Mouse (Mus musculus) intestine, postnatal 0 days (tissue): ENCODE results near the gene L3hypdh. TPM values are rescaled to one million over a fixed set of nuclear protein-coding genes. Genes with fewer than 3 reads are reported as not detected.

Experiments
- ATAC-seq: fragments of 200-750 bp; cut with Nextera tagmentation; 2 replicates; pipeline ENCODE4 v1.8.0; 2017; ENCODE audit warnings: mild to moderate bottlenecking, moderate TSS enrichment, moderate library complexity
- H3K27ac ChIP-seq: fragments of 300-500 bp; sonication (generic); 2 replicates; pipeline ENCODE4 v1.5.1; 2014; ENCODE audit warnings: mild to moderate bottlenecking, low read depth, low read length, moderate library complexity
- H3K27me3 ChIP-seq: fragments of 300-500 bp; sonication (generic); replicated peaks from 2 replicates; pipeline ENCODE4 v1.6.1; 2014; ENCODE audit warnings: low read length, mixed read lengths; ENCODE audit not compliant: control insufficient read depth, insufficient read depth
- H3K36me3 ChIP-seq: fragments of 300-500 bp; sonication (generic); 2 replicates; pipeline ENCODE4 v1.6.1; 2014; ENCODE audit warnings: mild to moderate bottlenecking, moderate library complexity; ENCODE audit not compliant: control insufficient read depth, insufficient read depth
- H3K4me1 ChIP-seq: fragments of 300-500 bp; sonication (generic); replicated peaks from 2 replicates; pipeline ENCODE4 v1.6.1; 2014; ENCODE audit warnings: antibody characterized with exemption, low read length, mixed read lengths; ENCODE audit not compliant: control insufficient read depth, insufficient read depth
- H3K4me2 ChIP-seq: fragments of 300-500 bp; sonication (generic); replicated peaks from 2 replicates; pipeline ENCODE4 v1.6.1; 2014; ENCODE audit warnings: low read depth, mild to moderate bottlenecking, moderate library complexity
- H3K4me3 ChIP-seq: fragments of 300-500 bp; sonication (generic); 2 replicates; pipeline ENCODE4 v1.5.1; 2014; ENCODE audit warnings: low read depth, low read length
- H3K9ac ChIP-seq: fragments of 300-500 bp; sonication (generic); 2 replicates; pipeline ENCODE4 v1.6.1; 2014; ENCODE audit warnings: mild to moderate bottlenecking, low read depth, low read length
- H3K9me3 ChIP-seq: fragments of 300-500 bp; sonication (generic); 2 replicates; pipeline ENCODE4 v1.6.1; 2016; ENCODE audit warnings: mixed run types; ENCODE audit not compliant: control insufficient read depth
- CTCF ChIP-seq: sonication (generic); IDR thresholded peaks from 2 replicates; pipeline ENCODE4 v1.5.1; 2016; ENCODE audit warnings: low read depth, mild to moderate bottlenecking, control low read depth, antibody characterized with exemption, moderate library complexity
- WGBS: fragments of 180-500 bp; shearing (Covaris S2); extraction: QIAGEN DNeasy Blood & Tissue Kit; methylation state at CpG from one replicate; pipeline ENCODE4 v1.1.7; 2014; 5-methylcytosine and 5-hydroxymethylcytosine counted together
- polyA plus RNA-seq: library from polyadenylated mRNA; unstranded; fragments of >200 nt; fragmentation: Nextera tagmentation; extraction: Ambion mirVana; gene quantifications from 2 replicates; pipeline ENCODE4 v1.2.1, GENCODE M21; 2015

The L3hypdh gene
- polyA plus RNA-seq, 1 experiment from 2014 or later: 10.9 TPM

DNA sequence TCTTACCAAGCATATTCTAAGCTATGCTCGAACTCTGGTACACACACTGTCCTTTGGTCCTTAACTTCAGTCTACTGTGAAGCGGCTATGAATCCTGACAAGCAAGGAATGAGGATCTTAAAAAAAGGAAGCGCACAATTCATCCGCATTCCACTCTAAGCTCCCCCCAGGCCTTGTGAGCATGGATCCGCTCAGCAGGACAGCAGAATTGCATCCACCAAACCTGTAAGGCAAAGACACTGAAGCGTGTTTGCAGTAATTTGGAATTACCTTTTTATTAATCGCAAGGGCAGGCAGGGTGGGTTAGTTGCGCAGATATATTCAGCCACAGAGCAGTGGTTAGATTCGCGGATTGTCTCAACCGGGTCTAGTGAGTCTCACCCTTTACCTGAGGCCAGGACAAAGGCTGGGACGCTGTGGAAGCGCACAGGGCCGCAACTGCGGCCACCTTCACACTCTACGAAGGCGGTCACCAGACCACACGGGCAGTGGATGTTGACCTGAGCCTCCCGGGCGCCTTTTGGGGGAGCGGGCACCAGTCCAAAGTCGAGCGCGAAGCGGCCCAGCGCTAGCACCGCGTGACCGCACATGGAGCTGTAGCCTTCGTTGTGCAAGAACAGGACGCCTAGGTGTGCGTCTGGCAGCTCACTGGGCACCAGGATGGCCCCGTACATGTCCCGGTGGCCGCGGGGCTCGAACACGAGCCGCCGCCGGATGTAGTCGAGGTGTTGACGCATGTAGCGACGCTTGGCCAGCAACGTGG, 797 bp downstream of the L3hypdh start:
- Histone ChIP-seq H3K4me1 (0 out of 2 replicates have a peak, but pooled peaks cover 4% of the 10 kb centered on the region), H3K27ac (peak overlapping the region; percentile 94), H3K9me3 (no peaks in the 10 kb centered on the region), H3K27me3 (no peaks in the 10 kb centered on the region), H3K4me2 (peak overlapping the region; percentile 92), H3K9ac (peak overlapping the region; percentile 72), H3K36me3 (no peaks in the 10 kb centered on the region), H3K4me3 (peak overlapping the region; percentile 76)
- ATAC-seq: peak; percentile 25
- no peak for TF ChIP-seq CTCF
- 2% methylated on average over 46 of the region's 46 CpGs for WGBS

DNA sequence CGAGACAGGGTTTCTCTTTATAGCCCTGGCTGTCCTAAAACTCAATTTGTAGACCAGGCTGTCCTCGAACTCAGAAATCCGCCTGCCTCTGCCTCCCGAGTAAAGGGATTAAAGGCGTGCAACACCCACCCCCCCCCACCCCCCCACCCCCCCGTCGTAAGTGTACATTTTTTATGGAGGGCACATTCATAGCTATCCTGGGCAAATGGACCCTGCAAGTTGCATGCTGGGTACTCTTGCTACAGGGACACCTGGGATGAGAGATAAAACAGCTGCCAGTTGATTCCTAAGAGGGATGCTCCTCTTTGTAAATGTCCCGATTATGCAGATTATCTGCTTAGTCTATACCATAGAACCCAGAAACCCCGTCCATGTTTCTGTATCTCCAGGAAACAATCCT, 2.0 kb downstream of the L3hypdh start:
- no peak overlapping the region for H3K27ac ChIP-seq
- H3K4me2 ChIP-seq: no peak overlapping the region
- H3K27me3 ChIP-seq: no peaks in the 10 kb centered on the region
- no peak for TF ChIP-seq CTCF
- no peak overlapping the region for H3K4me3 ChIP-seq
- H3K9ac ChIP-seq: no peak overlapping the region
- H3K36me3 ChIP-seq: no peaks in the 10 kb centered on the region
- ATAC-seq: no peak
- WGBS: 82% methylated on average over 8 of the region's 9 CpGs
- H3K4me1 ChIP-seq: 0 out of 2 replicates have a peak, but pooled peaks cover 4% of the 10 kb centered on the region
- no peaks in the 10 kb centered on the region for H3K9me3 ChIP-seq

DNA sequence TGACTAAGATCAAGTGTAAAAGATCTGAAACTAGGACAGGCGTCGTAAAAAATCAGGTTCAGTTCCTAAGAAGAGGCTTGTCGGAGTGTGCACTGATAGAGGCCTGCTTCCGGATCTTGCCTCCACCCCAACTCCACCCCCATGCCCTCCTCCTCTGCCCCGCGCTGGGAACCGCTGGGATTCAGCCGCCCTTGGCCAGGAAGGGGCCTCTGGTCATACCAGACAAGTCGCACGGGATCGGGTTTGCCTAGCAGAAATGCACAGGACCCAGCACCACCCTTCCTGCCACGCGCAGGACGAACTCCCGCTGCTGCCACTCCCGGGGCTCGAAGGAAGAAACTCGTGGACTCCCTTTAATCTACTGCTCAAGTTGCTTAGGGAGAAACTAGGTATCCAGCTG, 2.9 kb downstream of the L3hypdh start:
- 0 out of 2 replicates have a peak overlapping the region, but pooled peaks have one; percentile 7 for H3K9ac ChIP-seq
- no peak for ATAC-seq
- H3K27ac ChIP-seq: peak overlapping the region; percentile 11; the same call in 1 of the 2 replicates

DNA sequence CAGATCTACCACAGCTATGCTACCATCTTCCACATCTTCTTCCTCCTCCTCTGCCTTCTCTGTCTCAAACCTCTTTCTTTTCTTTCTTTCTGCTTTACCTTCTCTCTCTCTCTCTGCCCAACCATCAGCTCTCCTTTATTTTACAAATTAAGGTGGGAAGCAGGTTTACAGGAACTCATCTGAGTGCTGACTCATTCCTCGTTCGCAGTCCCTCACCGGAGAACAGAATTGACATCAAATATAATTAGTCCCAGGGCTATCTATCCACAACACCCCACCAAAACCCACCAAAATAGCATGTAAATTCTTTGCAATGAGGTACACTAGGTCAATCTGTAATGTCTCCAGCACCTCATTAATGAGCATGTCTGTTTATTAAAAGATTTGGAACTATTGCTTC, 3.3 kb downstream of the L3hypdh start:
- Histone ChIP-seq H3K4me3 (peak overlapping the region; percentile 25; the same call in 1 of the 2 replicates), H3K27me3 (no peaks in the 10 kb centered on the region), H3K9ac (no peak overlapping the region), H3K36me3 (peaks cover 1% of the 10 kb centered on the region; the same call in 1 of the 2 replicates), H3K4me1 (0 out of 2 replicates have a peak, but pooled peaks cover 3% of the 10 kb centered on the region), H3K4me2 (peak overlapping the region; percentile 62), H3K9me3 (no peaks in the 10 kb centered on the region), H3K27ac (no peak overlapping the region)
- no peak for ATAC-seq
- WGBS: 75% methylated on average over 3 of the region's 3 CpGs
- no peak for TF ChIP-seq CTCF

More for the DNA sequence above, 2.9 kb downstream of the L3hypdh start:
- Histone ChIP-seq H3K4me3 (peak overlapping the region; percentile 25), H3K9me3 (no peaks in the 10 kb centered on the region), H3K4me2 (peak overlapping the region; percentile 62), H3K4me1 (0 out of 2 replicates have a peak, but pooled peaks cover 4% of the 10 kb centered on the region), H3K36me3 (no peaks in the 10 kb centered on the region), H3K27me3 (no peaks in the 10 kb centered on the region)
- TF ChIP-seq CTCF: no peak
- 18% methylated on average over 18 of the region's 18 CpGs for WGBS

DNA sequence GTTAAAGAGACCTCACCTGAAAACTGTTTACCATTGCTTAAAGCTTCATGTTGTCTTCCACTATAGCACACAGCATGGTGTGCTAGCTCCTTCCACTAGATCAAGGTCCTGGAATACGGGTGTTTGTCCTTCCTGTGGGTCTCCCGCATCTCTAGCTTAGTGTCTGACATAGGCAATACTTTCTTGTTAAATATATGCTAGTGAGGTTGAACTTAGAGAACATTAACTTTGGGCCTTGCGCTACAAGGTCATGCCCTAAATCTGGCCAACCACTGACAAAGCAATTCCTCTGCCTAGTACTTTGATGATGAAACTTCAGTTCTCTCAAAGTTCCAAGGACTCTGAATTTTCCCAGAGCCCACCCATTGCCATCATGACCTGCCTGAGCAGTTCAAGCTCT, 7.0 kb downstream of the L3hypdh start:
- Histone ChIP-seq H3K27me3 (no peaks in the 10 kb centered on the region), H3K9me3 (no peaks in the 10 kb centered on the region), H3K36me3 (peaks cover 7% of the 10 kb centered on the region; the same call in 1 of the 2 replicates), H3K4me2 (no peak overlapping the region), H3K9ac (no peak overlapping the region), H3K27ac (no peak overlapping the region), H3K4me3 (no peak overlapping the region), H3K4me1 (no peaks in the 10 kb centered on the region)
- ATAC-seq: no peak
- TF ChIP-seq CTCF: no peak
- WGBS: 91% methylated on average over 3 of the region's 3 CpGs

DNA sequence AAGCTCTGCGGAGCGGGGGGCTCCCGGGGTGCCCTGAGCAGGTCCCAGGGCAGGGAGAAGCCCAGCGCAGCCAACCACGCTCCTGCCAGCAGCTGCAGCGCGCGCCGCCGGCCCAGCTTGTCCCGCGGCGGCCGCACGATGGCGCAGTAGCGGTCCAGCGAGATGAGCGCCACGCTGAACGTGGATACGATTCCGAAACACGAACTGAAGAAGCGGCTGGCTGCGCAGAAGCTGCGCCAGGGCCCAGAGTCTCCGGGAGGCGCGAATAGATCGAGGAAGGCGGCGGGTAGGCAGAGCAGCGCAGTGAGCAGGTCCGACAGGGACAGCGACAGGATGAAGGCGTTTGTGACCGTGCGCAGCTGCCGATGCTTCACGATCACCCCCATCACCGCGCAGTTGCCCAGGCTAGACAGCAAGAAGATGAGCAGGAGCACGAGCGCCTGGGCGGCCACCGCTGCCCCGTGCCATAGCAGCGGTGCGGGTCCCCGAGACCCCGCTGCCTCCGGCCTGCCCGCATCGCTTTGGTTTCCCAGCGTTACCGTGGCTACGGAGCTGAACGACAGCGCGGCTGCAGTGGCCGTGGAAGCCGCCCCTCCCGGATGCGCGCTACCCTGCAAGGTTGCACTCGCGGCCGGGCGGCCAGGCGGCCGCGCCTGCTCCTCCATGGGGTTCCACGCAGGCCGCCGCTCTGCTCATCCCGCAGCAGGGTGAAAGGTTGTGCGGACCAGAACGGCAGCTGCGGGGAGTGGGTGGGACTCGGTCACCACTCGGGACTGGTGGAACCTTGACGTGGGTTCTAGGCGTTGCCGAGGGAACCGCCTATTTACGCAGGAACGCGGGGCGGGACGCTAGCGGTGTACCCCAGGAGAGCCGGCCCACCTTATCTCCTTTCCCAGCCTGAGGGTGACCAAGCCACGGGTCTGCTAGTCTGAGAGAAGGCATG, 14.6 kb downstream of the L3hypdh start, which contains the start of gene Gpr135:
Gene Gpr135 (minus strand): TSS at position 799 of the 943 bp plus-strand sequence.
- H3K27me3 ChIP-seq: peaks cover 20% of the 10 kb centered on the region
- ATAC-seq: peak; percentile 72
- H3K4me2 ChIP-seq: peak within 1 kb of the TSS; percentile 97
- TF ChIP-seq CTCF: peak; percentile 94
- H3K9ac ChIP-seq: peak within 1 kb of the TSS; percentile 35; the same call in 1 of the 2 replicates
- no peaks in the 10 kb centered on the region for H3K4me1 ChIP-seq
- no peak within 1 kb of the TSS for H3K27ac ChIP-seq
- H3K36me3 ChIP-seq: peaks cover 3% of the 10 kb centered on the region; the same call in 1 of the 2 replicates
- peak within 1 kb of the TSS; percentile 55 for H3K4me3 ChIP-seq
- WGBS: under 1% methylated on average over 89 of the region's 94 CpGs
- no peaks in the 10 kb centered on the region for H3K9me3 ChIP-seq
